Mouse (Mus musculus) liver, embryonic 15.5 days (tissue): ENCODE measurements around the gene Arhgap1. TPM values are rescaled to one million over a fixed set of nuclear protein-coding genes. Genes with fewer than 3 reads are reported as not detected.

ENCODE experiments used
- ATAC-seq: fragments of 200-750 bp; cut with Nextera tagmentation; 2 replicates; pipeline ENCODE4 v1.8.0; 2017; ENCODE audit warnings: moderate number of reproducible peaks, mild to moderate bottlenecking, moderate library complexity; ENCODE audit not compliant: insufficient read depth
- H3K27ac ChIP-seq: fragments of 300-500 bp; sonication (generic); replicated peaks from 2 replicates; pipeline ENCODE4 v1.5.1; 2015; ENCODE audit warnings: mild to moderate bottlenecking, inconsistent platforms
- H3K27me3 ChIP-seq: fragments of 300-500 bp; sonication (generic); 2 replicates; pipeline ENCODE4 v1.6.1; 2015; ENCODE audit warnings: mild to moderate bottlenecking, inconsistent platforms
- H3K36me3 ChIP-seq: fragments of 300-500 bp; sonication (generic); replicated peaks from 2 replicates; pipeline ENCODE4 v1.6.1; 2015; ENCODE audit warnings: moderate library complexity, mild to moderate bottlenecking, inconsistent platforms
- H3K4me1 ChIP-seq: fragments of 300-500 bp; sonication (generic); replicated peaks from 2 replicates; pipeline ENCODE4 v1.6.1; 2015; ENCODE audit warnings: inconsistent platforms
- H3K4me2 ChIP-seq: fragments of 300-500 bp; sonication (generic); 2 replicates; pipeline ENCODE4 v1.6.1; 2015; ENCODE audit warnings: moderate library complexity, mild to moderate bottlenecking, inconsistent platforms
- H3K4me3 ChIP-seq: fragments of 300-500 bp; sonication (generic); replicated peaks from 2 replicates; pipeline ENCODE4 v1.5.1; 2015; ENCODE audit warnings: mild to moderate bottlenecking, inconsistent platforms
- H3K9ac ChIP-seq: fragments of 300-500 bp; sonication (generic); 2 replicates; pipeline ENCODE4 v1.6.1; 2015; ENCODE audit warnings: moderate library complexity, mild to moderate bottlenecking, inconsistent platforms
- H3K9me3 ChIP-seq: fragments of 300-500 bp; sonication (generic); replicated peaks from 2 replicates; pipeline ENCODE4 v1.6.1; 2016; ENCODE audit warnings: inconsistent platforms
- WGBS: fragments of 180-500 bp; shearing (Covaris S2); methylation state at CpG from one replicate; pipeline ENCODE4 v1.1.7; 2015; ENCODE audit warnings: mixed read lengths; ENCODE audit not compliant: insufficient replicate concordance; 5-methylcytosine and 5-hydroxymethylcytosine counted together
- polyA plus RNA-seq: library from polyadenylated mRNA; unstranded; fragments of >200 nt; fragmentation: Nextera tagmentation; extraction: Ambion mirVana; gene quantifications from 2 replicates; pipeline ENCODE4 v1.2.1, GENCODE M21; 2015

Arhgap1 gene
- polyA plus RNA-seq, 1 experiment from 2014 or later: 42.5 TPM

DNA sequence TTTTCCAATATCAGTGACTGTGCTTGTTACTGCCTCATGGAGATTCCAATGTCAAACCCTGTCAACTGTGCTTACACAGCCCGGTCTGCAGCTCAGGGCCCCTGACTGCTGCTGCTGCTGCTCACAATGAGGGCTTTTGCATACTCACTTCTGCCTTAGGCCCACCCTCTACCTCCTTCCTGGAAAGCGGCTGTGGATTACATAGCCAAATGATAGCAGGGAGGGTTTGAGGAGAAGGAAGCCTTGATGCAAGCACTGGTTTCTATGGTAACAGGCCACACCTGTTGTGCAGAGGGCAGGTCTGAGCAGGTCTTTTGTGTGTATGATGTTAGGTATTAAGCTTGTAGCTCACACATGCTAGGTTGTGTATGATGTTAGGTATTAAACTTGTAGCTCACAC is 18.1 kb downstream of the Arhgap1 start:
- no peaks in the 10 kb centered on the region for H3K27me3 ChIP-seq
- WGBS: 82% methylated on average over 2 of the region's 2 CpGs
- peaks cover 89% of the 10 kb centered on the region for H3K36me3 ChIP-seq
- no peaks in the 10 kb centered on the region for H3K9me3 ChIP-seq
- no peak overlapping the region for H3K4me3 ChIP-seq
- H3K9ac ChIP-seq: no peak overlapping the region
- no peak overlapping the region for H3K4me2 ChIP-seq
- H3K4me1 ChIP-seq: no peaks in the 10 kb centered on the region
- ATAC-seq: no peak
- H3K27ac ChIP-seq: no peak overlapping the region

DNA sequence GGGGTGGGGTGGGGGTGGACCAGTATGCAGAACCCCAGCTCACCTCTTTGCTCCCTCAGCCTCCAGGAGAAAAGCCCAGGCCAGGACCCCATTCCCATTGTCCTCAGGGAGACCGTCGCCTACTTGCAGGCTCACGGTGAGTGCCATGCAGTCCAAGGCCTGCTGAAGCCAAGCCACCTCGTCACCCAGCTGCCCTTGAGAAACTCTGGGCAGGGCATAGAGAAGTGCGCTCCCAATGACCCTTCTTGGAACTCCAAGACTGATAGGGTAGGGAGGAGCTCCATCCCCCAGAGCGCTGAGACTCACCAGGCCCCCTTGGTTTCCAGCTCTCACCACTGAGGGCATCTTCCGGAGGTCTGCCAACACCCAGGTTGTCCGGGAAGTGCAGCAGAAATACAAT is 19.7 kb downstream of the Arhgap1 start:
- Histone ChIP-seq H3K27ac (no peak overlapping the region), H3K36me3 (peaks cover 88% of the 10 kb centered on the region), H3K9me3 (no peaks in the 10 kb centered on the region), H3K4me2 (no peak overlapping the region), H3K9ac (no peak overlapping the region), H3K4me3 (no peak overlapping the region), H3K27me3 (no peaks in the 10 kb centered on the region), H3K4me1 (no peaks in the 10 kb centered on the region)
- ATAC-seq: no peak
- WGBS: 83% methylated on average over 8 of the region's 8 CpGs

DNA sequence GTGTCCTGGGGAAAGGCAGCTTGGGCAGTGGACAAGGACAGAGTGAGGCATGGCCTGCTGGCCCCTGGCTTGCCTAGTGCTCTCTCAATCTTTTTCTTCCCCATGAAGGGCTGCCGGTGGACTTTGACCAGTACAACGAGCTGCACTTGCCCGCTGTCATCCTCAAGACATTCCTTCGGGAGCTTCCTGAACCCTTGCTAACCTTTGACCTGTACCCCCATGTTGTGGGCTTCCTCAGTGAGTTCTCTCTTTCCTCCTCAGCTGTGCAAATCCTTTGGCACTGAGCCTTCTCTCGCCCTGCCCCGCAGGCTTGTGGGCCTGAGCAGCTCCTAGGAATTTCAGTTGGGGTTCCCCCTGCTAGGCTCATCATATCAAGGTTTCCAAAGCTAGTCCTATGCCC is 20.4 kb downstream of the Arhgap1 start:
- H3K9me3 ChIP-seq: no peaks in the 10 kb centered on the region
- H3K4me2 ChIP-seq: no peak overlapping the region
- 74% methylated on average over 6 of the region's 6 CpGs for WGBS
- H3K36me3 ChIP-seq: peaks cover 89% of the 10 kb centered on the region
- no peak overlapping the region for H3K4me3 ChIP-seq
- no peaks in the 10 kb centered on the region for H3K27me3 ChIP-seq
- H3K27ac ChIP-seq: no peak overlapping the region
- no peak for ATAC-seq
- H3K9ac ChIP-seq: no peak overlapping the region
- no peaks in the 10 kb centered on the region for H3K4me1 ChIP-seq

DNA sequence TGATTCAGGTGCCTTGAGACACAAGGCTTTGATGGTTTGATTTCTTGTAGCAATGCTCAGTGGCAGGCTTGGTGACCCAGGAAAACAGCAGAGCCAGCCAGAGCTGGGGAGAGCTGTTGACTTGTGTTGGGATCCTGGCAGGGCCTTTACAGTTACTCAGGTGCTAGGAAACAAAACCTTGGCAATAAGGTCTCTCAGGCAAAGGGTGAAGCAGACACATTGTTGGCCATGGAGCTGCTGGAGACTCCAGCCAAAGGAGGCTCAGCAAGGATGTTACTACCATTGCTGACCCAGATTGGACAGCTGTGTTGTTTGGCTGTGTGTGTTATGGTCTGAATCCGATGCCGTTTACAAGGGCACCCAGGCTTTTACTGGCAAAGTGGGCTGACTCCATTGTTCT is 23.9 kb downstream of the Arhgap1 start:
- H3K9ac ChIP-seq: no peak overlapping the region
- H3K4me2 ChIP-seq: no peak overlapping the region
- WGBS: 73% methylated on average over 2 of the region's 2 CpGs
- H3K4me3 ChIP-seq: no peak overlapping the region
- ATAC-seq: no peak
- H3K4me1 ChIP-seq: no peaks in the 10 kb centered on the region
- peaks cover 96% of the 10 kb centered on the region for H3K36me3 ChIP-seq
- H3K9me3 ChIP-seq: no peaks in the 10 kb centered on the region
- H3K27me3 ChIP-seq: no peaks in the 10 kb centered on the region
- no peak overlapping the region for H3K27ac ChIP-seq

DNA sequence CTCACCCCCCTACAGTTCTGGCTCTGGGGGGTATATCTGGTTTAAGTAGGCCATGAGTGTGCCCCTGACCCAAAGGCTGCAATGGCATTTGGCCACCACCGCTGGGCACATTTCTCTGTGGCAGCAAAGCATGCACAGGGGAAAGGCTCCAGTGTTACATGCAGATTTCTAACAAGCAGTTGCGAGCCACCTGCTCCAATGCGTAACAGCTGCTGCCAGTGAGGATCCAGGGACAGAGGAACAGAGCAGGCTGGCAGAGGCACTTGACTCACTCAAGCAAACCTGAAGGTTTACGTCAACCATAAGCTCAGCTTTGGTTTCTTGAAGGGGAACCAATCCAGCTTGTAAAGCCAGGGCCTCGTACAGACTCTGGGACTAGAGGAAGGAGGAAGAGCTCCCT is 25.2 kb downstream of the Arhgap1 start:
- peaks cover 94% of the 10 kb centered on the region for H3K36me3 ChIP-seq
- H3K9ac ChIP-seq: no peak overlapping the region
- WGBS: 85% methylated on average over 5 of the region's 5 CpGs
- no peak overlapping the region for H3K4me3 ChIP-seq
- no peak overlapping the region for H3K4me2 ChIP-seq
- no peaks in the 10 kb centered on the region for H3K27me3 ChIP-seq
- H3K9me3 ChIP-seq: no peaks in the 10 kb centered on the region
- H3K4me1 ChIP-seq: no peaks in the 10 kb centered on the region
- H3K27ac ChIP-seq: no peak overlapping the region
- ATAC-seq: no peak

DNA sequence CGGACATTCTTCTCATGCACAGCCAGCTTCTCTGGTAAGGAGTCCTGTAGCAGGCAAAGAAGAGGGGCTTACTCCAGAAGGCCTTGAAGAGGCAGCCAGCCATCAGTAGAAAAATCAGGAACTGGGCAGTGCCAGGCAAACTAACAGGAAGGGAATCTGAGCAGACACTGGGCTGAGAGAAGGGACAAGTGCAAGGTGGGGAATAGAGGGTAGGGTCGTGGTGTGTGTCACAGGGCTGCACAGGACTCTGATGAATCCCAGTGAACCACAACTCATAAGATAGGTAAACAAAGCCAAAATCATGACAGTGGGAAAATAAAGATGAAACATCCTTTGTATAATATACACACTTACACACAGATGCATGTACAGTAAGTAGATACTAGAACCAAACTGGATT is 26.8 kb downstream of the Arhgap1 start:
- Histone ChIP-seq H3K27me3 (no peaks in the 10 kb centered on the region), H3K9ac (no peak overlapping the region), H3K4me1 (no peaks in the 10 kb centered on the region), H3K27ac (no peak overlapping the region), H3K36me3 (peaks cover 95% of the 10 kb centered on the region), H3K4me3 (no peak overlapping the region), H3K4me2 (no peak overlapping the region), H3K9me3 (no peaks in the 10 kb centered on the region)
- 63% methylated on average over 2 of the region's 2 CpGs for WGBS
- no peak for ATAC-seq

DNA sequence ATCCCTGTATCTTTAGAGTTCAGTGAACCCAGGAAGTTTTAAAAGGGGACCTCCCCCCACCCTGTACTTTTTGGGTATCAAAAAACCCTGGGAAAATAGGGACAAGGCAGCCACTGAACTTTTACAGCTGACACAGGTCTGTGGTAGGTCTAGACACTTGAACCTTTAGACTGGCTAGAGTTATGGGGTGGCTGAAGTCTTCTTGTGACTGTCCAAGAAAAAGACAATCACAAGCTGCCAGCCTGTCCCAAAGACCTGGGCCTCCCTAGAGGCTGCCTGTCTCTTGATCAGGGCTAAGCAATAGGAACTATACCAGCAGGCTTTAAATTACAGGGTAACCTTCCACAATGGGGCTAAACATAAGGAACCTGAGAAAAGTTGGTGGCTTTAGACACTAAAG is 27.3 kb downstream of the Arhgap1 start:
- H3K4me3 ChIP-seq: no peak overlapping the region
- H3K4me1 ChIP-seq: no peaks in the 10 kb centered on the region
- no peak overlapping the region for H3K27ac ChIP-seq
- no peak overlapping the region for H3K4me2 ChIP-seq
- ATAC-seq: no peak
- H3K9ac ChIP-seq: no peak overlapping the region
- no peaks in the 10 kb centered on the region for H3K27me3 ChIP-seq
- peaks cover 94% of the 10 kb centered on the region for H3K36me3 ChIP-seq
- no peaks in the 10 kb centered on the region for H3K9me3 ChIP-seq

DNA sequence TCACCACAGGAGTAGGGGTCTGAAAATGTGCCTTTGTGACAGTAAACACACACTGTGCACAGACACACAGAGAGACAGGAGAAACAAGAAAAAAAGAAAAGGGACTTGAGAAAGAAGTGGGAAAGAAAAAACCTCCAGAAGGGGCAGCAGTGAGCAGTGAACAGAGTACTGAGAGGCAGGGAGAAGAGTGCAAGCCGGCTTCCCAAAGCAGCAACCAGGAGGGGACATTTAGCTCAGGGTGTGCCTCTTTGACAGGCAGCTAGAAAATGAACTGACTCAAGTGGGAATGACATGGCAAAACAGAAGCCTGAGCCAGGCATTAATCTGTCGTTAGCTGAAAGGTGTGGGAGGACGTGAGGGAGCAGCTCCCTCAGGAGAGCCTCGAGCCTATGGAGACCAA is 33.2 kb downstream of the Arhgap1 start:
- ATAC-seq: peak; percentile 31; the same call in 1 of the 2 replicates
- WGBS: 46% methylated on average over 4 of the region's 4 CpGs

DNA sequence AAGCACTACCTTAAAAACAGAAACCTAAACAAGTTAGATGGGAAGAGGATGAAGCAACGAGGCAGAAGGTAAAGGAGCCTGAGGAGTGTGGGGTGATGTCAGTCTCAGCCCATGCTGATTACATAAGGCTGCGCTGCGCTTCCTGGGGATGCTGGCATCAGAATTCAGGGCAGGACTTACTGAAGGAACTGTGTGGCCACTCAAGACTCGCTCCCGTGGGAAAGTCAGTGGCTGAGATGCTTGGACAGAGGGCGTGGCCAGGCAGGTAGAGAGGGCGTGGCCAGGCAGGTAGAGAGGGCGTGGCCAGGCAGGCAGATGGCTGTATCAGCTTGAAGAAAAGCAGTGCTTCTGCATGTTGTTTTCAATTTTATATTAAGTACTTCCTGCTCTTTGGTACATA is 34.3 kb downstream of the Arhgap1 start:
- Histone ChIP-seq H3K27ac (no peak overlapping the region), H3K27me3 (no peaks in the 10 kb centered on the region), H3K9ac (no peak overlapping the region), H3K36me3 (peaks cover 78% of the 10 kb centered on the region), H3K4me3 (no peak overlapping the region), H3K4me1 (no peaks in the 10 kb centered on the region), H3K4me2 (no peak overlapping the region), H3K9me3 (no peaks in the 10 kb centered on the region)
- 71% methylated on average over 8 of the region's 8 CpGs for WGBS
- no peak for ATAC-seq

More for the DNA sequence above, 33.2 kb downstream of the Arhgap1 start:
- Histone ChIP-seq H3K36me3 (peaks cover 80% of the 10 kb centered on the region), H3K27me3 (no peaks in the 10 kb centered on the region), H3K4me3 (no peak overlapping the region), H3K4me1 (no peaks in the 10 kb centered on the region), H3K4me2 (no peak overlapping the region), H3K9me3 (no peaks in the 10 kb centered on the region), H3K9ac (no peak overlapping the region), H3K27ac (no peak overlapping the region)

DNA sequence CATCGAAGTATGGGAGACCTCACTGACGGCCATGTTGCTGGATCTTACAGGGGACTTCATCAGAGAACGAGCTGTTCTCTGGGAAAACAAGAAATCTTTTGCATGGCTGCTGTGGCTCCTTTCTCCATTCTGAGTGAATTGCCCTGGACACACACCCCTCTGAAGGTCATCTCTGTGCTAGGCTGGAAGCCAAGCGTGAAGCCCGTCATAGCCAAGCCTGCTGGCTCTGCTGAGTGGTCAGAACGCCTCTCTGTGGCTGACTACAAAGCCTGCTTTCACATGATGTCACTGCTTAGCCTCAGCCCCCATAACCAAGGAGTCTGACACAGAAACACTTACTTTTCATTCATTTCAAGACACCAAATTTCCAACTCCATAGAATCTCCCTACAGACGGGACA is 39.8 kb downstream of the Arhgap1 start:
- Histone ChIP-seq H3K4me2 (no peak overlapping the region), H3K27ac (no peak overlapping the region), H3K9me3 (no peaks in the 10 kb centered on the region), H3K36me3 (peaks cover 59% of the 10 kb centered on the region), H3K27me3 (no peaks in the 10 kb centered on the region), H3K4me1 (no peaks in the 10 kb centered on the region), H3K4me3 (no peak overlapping the region), H3K9ac (no peak overlapping the region)
- WGBS: 83% methylated on average over 7 of the region's 7 CpGs
- no peak for ATAC-seq

DNA sequence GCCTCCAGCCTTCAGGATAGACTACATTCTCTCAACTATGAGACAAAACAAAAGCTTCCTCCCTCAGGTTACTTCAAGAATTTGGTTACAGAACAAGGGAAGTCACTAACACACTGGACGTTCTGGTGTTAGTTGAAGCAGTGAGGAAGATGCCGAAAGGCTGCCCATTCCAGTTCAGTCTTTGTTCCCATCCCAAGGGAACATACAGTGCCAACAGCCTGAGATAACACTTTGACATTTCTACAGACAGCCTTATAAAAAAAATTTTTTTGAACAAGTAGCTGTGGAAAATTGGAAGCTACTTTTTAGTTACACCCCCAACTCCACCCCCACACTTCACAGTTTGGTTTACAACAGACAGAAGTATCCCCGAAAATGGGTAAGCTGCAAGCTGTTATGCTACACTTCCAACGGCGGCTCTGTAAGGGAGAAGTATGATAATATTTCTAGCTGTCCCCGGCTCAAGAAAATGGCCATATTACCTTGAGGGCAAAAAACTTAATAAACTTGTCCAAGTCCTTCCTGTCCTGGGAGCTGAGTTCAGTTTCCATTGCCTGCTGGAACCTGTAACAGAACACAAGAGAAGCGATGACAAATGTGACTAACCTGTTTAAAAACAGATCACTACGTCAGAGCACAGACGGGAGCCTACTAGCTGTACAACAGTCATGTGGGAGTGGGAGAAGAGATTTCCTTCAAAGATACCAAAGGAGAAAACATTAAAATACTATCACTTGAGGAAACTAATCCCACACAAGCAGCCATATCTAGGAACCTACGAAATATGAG is 46.0 kb downstream of the Arhgap1 start:
- no peaks in the 10 kb centered on the region; the same call in 1 of the 2 replicates for H3K4me1 ChIP-seq
- no peaks in the 10 kb centered on the region for H3K9me3 ChIP-seq
- no peaks in the 10 kb centered on the region for H3K27me3 ChIP-seq
- ATAC-seq: no peak
- H3K4me3 ChIP-seq: no peak overlapping the region
- H3K4me2 ChIP-seq: no peak overlapping the region
- no peak overlapping the region for H3K9ac ChIP-seq
- H3K36me3 ChIP-seq: peaks cover 25% of the 10 kb centered on the region
- WGBS: 78% methylated on average over 10 of the region's 10 CpGs
- H3K27ac ChIP-seq: no peak overlapping the region

DNA sequence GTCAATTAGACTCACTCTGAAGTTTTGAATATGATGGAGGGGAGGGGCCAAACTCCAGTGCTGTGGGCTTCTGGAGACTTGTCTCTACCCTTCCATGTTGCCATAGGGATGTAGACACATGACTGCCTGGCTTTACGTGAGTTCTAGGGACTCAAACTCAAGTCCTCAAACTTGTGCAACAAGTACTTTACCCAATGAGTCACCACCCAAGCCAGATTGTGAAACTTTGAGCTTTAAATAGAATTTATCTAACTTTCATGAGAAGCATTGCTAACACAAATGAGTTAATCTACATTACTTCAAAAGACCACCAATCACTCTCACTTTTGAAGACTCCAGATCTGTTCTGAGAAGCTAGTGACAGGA is 46.5 kb downstream of the Arhgap1 start:
- H3K27me3 ChIP-seq: no peaks in the 10 kb centered on the region
- no peak overlapping the region for H3K4me3 ChIP-seq
- peaks cover 25% of the 10 kb centered on the region for H3K36me3 ChIP-seq
- H3K27ac ChIP-seq: no peak overlapping the region
- 58% methylated on average over 1 of the region's 1 CpGs for WGBS
- H3K9me3 ChIP-seq: no peaks in the 10 kb centered on the region
- H3K4me1 ChIP-seq: no peaks in the 10 kb centered on the region; the same call in 1 of the 2 replicates
- H3K4me2 ChIP-seq: no peak overlapping the region
- H3K9ac ChIP-seq: no peak overlapping the region
- ATAC-seq: no peak
